Mouse (Mus musculus): ENCODE results near the gene Slc47a2.

Slc47a2 gene

GRCm38 (mm10) chr11:61283414-61284049, 59.1 kb downstream of the Slc47a2 start:
- DNase-seq (ENCODE audit: low read depth, low spot score): no peak

DNA sequence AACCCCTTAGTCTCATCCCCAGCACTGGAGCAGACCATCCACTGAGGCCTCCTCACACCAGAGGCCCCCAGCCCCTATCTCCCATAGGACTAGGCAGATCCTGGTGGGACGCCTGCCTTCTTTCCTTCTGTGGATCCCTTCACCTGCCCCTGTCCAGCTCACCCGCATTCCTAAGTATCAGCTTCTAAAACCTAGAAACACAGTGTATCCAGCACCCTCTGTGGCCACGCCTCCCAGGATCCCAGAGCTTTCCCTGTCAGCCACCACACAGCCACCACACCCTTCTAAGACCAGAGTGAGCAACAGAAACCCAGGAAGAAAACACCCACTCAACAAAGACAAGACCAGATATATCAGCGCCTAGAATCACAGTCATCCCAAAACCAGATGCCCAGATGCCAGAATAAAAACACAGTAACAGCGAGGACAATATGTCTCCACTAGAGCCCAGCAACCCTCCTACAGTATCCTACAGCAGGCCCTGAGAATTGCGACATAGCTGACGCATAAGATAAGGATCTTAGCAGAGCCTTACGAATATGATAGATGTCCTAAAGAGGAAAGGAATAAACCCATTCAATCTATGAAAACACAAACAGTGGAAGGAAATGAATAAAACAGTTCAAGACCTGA, 64.1 kb downstream of the Slc47a2 start:
- DNase-seq (ENCODE audit: low read depth, low spot score): no peak

DNA sequence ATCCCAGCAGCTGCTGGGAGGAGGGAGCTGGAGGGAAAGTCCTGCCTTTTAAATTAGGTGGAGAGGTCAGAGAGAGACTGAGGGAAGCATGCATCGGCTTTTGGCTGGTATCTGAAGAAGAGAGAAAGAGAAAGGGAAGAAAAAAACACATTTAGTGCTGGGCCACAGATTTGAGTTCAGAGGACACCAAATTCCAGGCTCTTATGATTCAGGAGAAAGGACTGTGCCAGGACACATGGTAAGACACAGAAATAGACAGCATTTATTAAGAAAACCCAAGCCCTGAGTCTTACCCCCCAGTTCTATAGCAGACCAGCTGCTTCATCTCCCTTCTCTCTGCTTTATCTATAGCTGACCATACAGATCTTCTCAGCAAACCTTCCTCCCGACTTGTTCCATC, 64.7 kb downstream of the Slc47a2 start:
- no peak for DNase-seq (ENCODE audit: low read depth, low spot score)

GRCm38 (mm10) chr11:61276482-61276881, 66.2 kb downstream of the Slc47a2 start:
- no peak for DNase-seq (ENCODE audit: low read depth, low spot score)

- DNase-seq (ENCODE audit: low read depth, low spot score): no peak
These were observed 67.6 kb downstream of the Slc47a2 start for GRCm38 (mm10) chr11:61275106-61275505.

- no peak for DNase-seq (ENCODE audit: low read depth, low spot score)
These were observed 68.2 kb downstream of the Slc47a2 start for GRCm38 (mm10) chr11:61274421-61274820.

GRCm38 (mm10) chr11:61273928-61274327, 68.7 kb downstream of the Slc47a2 start:
- no peak for DNase-seq (ENCODE audit: low read depth, low spot score)

- no peak for DNase-seq (ENCODE audit: low read depth, low spot score)
These were observed 71.0 kb downstream of the Slc47a2 start for GRCm38 (mm10) chr11:61271612-61272011.

DNA sequence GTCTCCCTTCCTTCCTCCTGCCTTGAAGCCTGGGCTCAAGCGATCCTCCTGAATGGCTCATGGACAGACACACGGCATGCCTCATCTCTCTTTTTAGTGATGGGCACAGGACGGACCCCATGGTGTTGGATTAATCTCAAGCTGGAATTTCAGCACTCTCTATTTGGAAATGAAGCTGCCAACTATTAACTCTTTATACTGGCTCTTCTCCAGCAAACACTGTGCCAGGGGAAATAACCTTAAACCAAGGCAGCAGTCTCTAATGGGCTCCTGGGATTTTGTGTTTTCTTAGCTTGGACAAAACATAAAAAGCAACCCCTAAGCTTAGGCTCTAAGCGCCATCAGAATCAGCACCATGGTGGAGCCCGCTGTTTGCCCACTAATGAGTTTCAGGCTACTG, 72.3 kb downstream of the Slc47a2 start:
- no peak for DNase-seq (ENCODE audit: low read depth, low spot score)

DNA sequence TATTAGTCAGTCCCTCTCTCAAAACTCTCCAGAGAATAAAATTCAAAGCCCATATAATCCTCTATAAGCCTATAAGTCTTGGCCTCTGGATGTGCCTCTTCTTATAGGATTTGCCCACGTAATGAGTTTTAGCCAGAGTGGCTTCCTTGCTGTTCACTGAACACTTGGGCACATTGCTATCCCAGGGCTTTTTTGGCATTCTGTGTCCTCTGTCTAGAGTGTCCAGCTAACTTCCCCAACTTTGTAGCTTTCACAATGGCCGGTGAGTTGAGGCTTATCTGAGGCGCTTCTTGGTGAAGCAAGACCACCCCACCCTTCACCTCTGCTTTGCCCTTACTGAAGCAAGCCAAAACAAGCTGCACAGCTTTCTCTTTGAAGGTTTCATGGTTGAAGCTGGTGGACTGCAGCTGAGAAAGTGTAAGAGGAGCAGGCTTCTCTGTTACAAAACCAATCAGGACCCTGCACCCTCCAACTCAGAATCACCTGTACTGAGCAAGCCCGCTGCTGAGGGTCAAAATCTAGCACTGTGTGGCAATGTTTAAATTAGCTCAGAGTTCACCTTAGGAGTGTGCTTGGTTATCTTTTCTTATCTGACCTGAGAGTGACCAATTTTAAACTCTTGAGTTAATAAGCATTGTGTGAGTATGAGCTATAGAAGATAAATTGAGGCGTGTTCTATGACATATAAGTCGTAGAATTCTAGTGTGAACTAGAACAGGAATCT, 73.9 kb downstream of the Slc47a2 start:
- DNase-seq (ENCODE audit: low read depth, low spot score): no peak

DNA sequence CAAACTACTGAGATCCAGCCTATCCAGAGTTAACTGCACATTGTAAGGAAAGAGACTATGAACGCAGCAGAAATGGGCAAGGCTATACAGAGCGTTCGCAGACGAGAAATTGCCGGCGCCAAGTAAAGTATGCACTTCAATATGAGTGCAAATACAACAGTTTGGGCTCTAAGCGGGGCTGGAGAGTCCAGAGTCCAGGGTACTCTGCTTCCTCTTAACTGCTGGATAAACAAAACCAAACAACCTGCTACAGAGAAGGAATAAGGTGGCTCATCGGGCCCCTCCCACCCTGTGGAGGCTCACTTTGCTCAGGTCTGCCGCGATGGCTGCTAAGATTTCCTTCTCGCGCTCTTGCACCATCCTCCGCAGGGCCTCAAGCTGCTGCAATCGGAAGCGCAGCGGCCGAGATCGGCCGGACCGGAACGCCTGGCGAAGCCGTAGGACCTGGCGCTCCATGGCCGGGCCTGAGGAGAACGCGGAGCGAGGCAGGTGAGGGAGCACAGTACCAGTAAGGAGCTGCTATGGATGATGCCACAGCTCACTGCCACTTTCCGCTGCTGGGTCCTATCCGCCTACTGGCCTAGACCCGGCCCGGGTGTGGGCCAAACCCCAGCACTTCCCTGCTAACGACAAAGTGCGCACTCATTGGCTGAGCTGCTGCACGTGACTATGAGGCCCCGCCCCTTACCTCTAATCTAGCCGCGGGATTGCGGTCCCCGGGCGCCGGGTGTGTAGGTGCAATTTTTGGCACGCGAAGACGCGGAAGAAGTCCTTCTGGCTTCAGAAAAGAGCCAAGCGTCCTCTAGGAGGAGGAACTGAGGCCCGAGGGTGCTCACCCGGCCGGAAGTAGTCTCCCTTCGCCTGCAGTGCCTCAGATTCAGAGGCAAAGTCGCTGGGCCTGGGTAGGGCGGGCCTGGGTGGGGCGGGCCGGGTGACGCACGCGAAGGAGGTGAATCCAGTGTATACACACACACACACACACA, 75.8 kb downstream of the Slc47a2 start, which contains the start of gene Aldh3a2:
Gene Aldh3a2, minus strand, starts transcription at position 914 of the 983 bp plus-strand sequence.
- DNase-seq (ENCODE audit: low read depth, low spot score): peak; percentile 98

GRCm38 (mm10) chr11:61263841-61264240, 78.8 kb downstream of the Slc47a2 start:
- no peak for DNase-seq (ENCODE audit: low read depth, low spot score)

- DNase-seq (ENCODE audit: low read depth, low spot score): no peak
These were observed 80.1 kb downstream of the Slc47a2 start for GRCm38 (mm10) chr11:61262516-61262915.

GRCm38 (mm10) chr11:61259106-61259505, 83.6 kb downstream of the Slc47a2 start:
- DNase-seq (ENCODE audit: low read depth, low spot score): no peak

DNA sequence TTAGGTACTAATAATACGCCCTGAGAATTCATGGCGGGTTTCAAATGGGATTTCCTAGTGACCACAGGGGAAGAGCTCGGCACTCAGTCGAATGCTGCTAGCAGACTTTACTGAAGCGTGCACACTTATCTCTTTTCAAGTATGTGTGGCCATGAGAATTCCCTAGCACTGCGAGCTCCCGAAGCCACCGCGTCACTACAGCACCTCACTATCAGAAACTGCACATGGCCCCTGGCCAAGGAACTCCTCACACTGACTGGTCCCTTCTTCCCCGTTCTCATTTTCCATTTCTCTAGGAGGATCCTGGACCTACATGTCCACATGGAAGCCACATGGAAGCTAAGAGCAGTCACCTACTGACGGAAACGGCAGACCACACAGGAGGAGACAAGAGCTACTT, 89.9 kb downstream of the Slc47a2 start:
- no peak for DNase-seq (ENCODE audit: low read depth, low spot score)

- no peak for DNase-seq (ENCODE audit: low read depth, low spot score)
These were observed 90.9 kb downstream of the Slc47a2 start for GRCm38 (mm10) chr11:61251741-61252140.
